Mouse (Mus musculus): ENCODE results near the gene Tmem132b. TPM values are rescaled to one million over a fixed set of nuclear protein-coding genes. Genes with fewer than 3 reads are reported as not detected.

Tmem132b gene
- polyA plus RNA-seq, 1 experiment from 2014 or later: 1.8 TPM

- H3K4me2 ChIP-seq: no peak overlapping the region
- H3K4me3 ChIP-seq (replicated peaks): no peak overlapping the region
- H3K9me3 ChIP-seq: no peaks in the 10 kb centered on the region
- H3K27ac ChIP-seq: no peak overlapping the region
- no peak for ATAC-seq (ENCODE audit: low FRiP score)
- H3K36me3 ChIP-seq (replicated peaks): no peaks in the 10 kb centered on the region
- no peak overlapping the region for H3K9ac ChIP-seq
- 12% methylated on average over 11 of the region's 11 CpGs for WGBS
- peaks cover 37% of the 10 kb centered on the region for H3K27me3 ChIP-seq
- peaks cover 21% of the 10 kb centered on the region for H3K4me1 ChIP-seq
Measured at GRCm38 (mm10) chr5:125549750-125550489, 18.3 kb downstream of the Tmem132b start.

GRCm38 (mm10) chr5:125555732-125556131, 24.2 kb downstream of the Tmem132b start:
- no peaks in the 10 kb centered on the region for H3K36me3 ChIP-seq (replicated peaks)
- no peak for ATAC-seq (ENCODE audit: low FRiP score)
- 79% methylated on average over 5 of the region's 5 CpGs for WGBS
- no peak overlapping the region for H3K4me3 ChIP-seq (replicated peaks)
- no peak overlapping the region for H3K27ac ChIP-seq
- H3K4me2 ChIP-seq: no peak overlapping the region
- H3K9me3 ChIP-seq: no peaks in the 10 kb centered on the region
- H3K27me3 ChIP-seq: no peaks in the 10 kb centered on the region
- no peak overlapping the region for H3K9ac ChIP-seq
- no peaks in the 10 kb centered on the region for H3K4me1 ChIP-seq

GRCm38 (mm10) chr5:125563492-125563891, 31.9 kb downstream of the Tmem132b start:
- no peak for ATAC-seq (ENCODE audit: low FRiP score)
- no peaks in the 10 kb centered on the region for H3K4me1 ChIP-seq
- H3K9me3 ChIP-seq: peaks cover 7% of the 10 kb centered on the region
- H3K4me2 ChIP-seq: no peak overlapping the region
- H3K27ac ChIP-seq: no peak overlapping the region
- no peak overlapping the region for H3K9ac ChIP-seq
- 70% methylated on average over 6 of the region's 6 CpGs for WGBS
- no peaks in the 10 kb centered on the region for H3K36me3 ChIP-seq (replicated peaks)
- H3K27me3 ChIP-seq: no peaks in the 10 kb centered on the region
- no peak overlapping the region for H3K4me3 ChIP-seq (replicated peaks)

GRCm38 (mm10) chr5:125565725-125566124, 34.2 kb downstream of the Tmem132b start:
- no peak overlapping the region for H3K4me2 ChIP-seq
- WGBS: 86% methylated on average over 11 of the region's 11 CpGs
- no peak overlapping the region for H3K9ac ChIP-seq
- H3K27me3 ChIP-seq: no peaks in the 10 kb centered on the region
- H3K4me1 ChIP-seq: no peaks in the 10 kb centered on the region
- no peak for ATAC-seq (ENCODE audit: low FRiP score)
- H3K27ac ChIP-seq: no peak overlapping the region
- no peak overlapping the region for H3K4me3 ChIP-seq (replicated peaks)
- H3K9me3 ChIP-seq: peaks cover 7% of the 10 kb centered on the region
- no peaks in the 10 kb centered on the region for H3K36me3 ChIP-seq (replicated peaks)

- ATAC-seq (ENCODE audit: low FRiP score): no peak
- Histone ChIP-seq H3K36me3 (replicated peaks) (no peaks in the 10 kb centered on the region), H3K4me3 (replicated peaks) (no peak overlapping the region), H3K27ac (no peak overlapping the region), H3K4me2 (no peak overlapping the region), H3K4me1 (no peaks in the 10 kb centered on the region), H3K27me3 (no peaks in the 10 kb centered on the region), H3K9me3 (no peaks in the 10 kb centered on the region), H3K9ac (no peak overlapping the region)
Measured at GRCm38 (mm10) chr5:125568457-125568856, 36.9 kb downstream of the Tmem132b start.

- WGBS: 88% methylated on average over 5 of the region's 5 CpGs
- no peak for ATAC-seq (ENCODE audit: low FRiP score)
- H3K9me3 ChIP-seq: no peaks in the 10 kb centered on the region
- no peak overlapping the region for H3K4me2 ChIP-seq
- no peak overlapping the region for H3K9ac ChIP-seq
- H3K4me3 ChIP-seq (replicated peaks): no peak overlapping the region
- no peaks in the 10 kb centered on the region for H3K36me3 ChIP-seq (replicated peaks)
- H3K27me3 ChIP-seq: 0 out of 2 replicates have a peak, but pooled peaks cover 5% of the 10 kb centered on the region
- no peak overlapping the region for H3K27ac ChIP-seq
- peaks cover 13% of the 10 kb centered on the region for H3K4me1 ChIP-seq
Measured at GRCm38 (mm10) chr5:125572011-125572410, 40.4 kb downstream of the Tmem132b start.

GRCm38 (mm10) chr5:125574886-125575285, 43.3 kb downstream of the Tmem132b start:
- 4% methylated on average over 8 of the region's 8 CpGs for WGBS
- Histone ChIP-seq H3K27ac (no peak overlapping the region), H3K27me3 (0 out of 2 replicates have a peak, but pooled peaks cover 5% of the 10 kb centered on the region), H3K9ac (0 out of 2 replicates have a peak overlapping the region, but pooled peaks have one; percentile 8), H3K4me2 (peak overlapping the region; percentile 6; the same call in 1 of the 2 replicates), H3K36me3 (replicated peaks) (no peaks in the 10 kb centered on the region), H3K9me3 (no peaks in the 10 kb centered on the region), H3K4me1 (peaks cover 13% of the 10 kb centered on the region), H3K4me3 (replicated peaks) (no peak overlapping the region)
- ATAC-seq (ENCODE audit: low FRiP score): no peak

- 86% methylated on average over 2 of the region's 2 CpGs for WGBS
- no peak overlapping the region for H3K4me2 ChIP-seq
- H3K27me3 ChIP-seq: 0 out of 2 replicates have a peak, but pooled peaks cover 5% of the 10 kb centered on the region
- no peaks in the 10 kb centered on the region for H3K36me3 ChIP-seq (replicated peaks)
- H3K9me3 ChIP-seq: no peaks in the 10 kb centered on the region
- no peak overlapping the region for H3K4me3 ChIP-seq (replicated peaks)
- ATAC-seq (ENCODE audit: low FRiP score): no peak
- H3K4me1 ChIP-seq: peaks cover 13% of the 10 kb centered on the region
- no peak overlapping the region for H3K9ac ChIP-seq
- no peak overlapping the region for H3K27ac ChIP-seq
Measured at GRCm38 (mm10) chr5:125575866-125576265, 44.3 kb downstream of the Tmem132b start.

GRCm38 (mm10) chr5:125578661-125579060, 47.1 kb downstream of the Tmem132b start:
- peaks cover 13% of the 10 kb centered on the region for H3K4me1 ChIP-seq
- H3K9me3 ChIP-seq: no peaks in the 10 kb centered on the region
- H3K27ac ChIP-seq: no peak overlapping the region
- H3K4me3 ChIP-seq (replicated peaks): no peak overlapping the region
- H3K9ac ChIP-seq: no peak overlapping the region
- H3K36me3 ChIP-seq (replicated peaks): no peaks in the 10 kb centered on the region
- no peak overlapping the region for H3K4me2 ChIP-seq
- no peak for ATAC-seq (ENCODE audit: low FRiP score)
- 88% methylated on average over 13 of the region's 13 CpGs for WGBS
- 0 out of 2 replicates have a peak, but pooled peaks cover 5% of the 10 kb centered on the region for H3K27me3 ChIP-seq

GRCm38 (mm10) chr5:125579153-125579552, 47.6 kb downstream of the Tmem132b start:
- Histone ChIP-seq H3K4me1 (peaks cover 13% of the 10 kb centered on the region), H3K36me3 (replicated peaks) (no peaks in the 10 kb centered on the region), H3K9ac (no peak overlapping the region), H3K4me3 (replicated peaks) (no peak overlapping the region), H3K4me2 (no peak overlapping the region), H3K27ac (no peak overlapping the region), H3K9me3 (no peaks in the 10 kb centered on the region), H3K27me3 (0 out of 2 replicates have a peak, but pooled peaks cover 5% of the 10 kb centered on the region)
- 43% methylated on average over 4 of the region's 4 CpGs for WGBS
- no peak for ATAC-seq (ENCODE audit: low FRiP score)

- 86% methylated on average over 2 of the region's 2 CpGs for WGBS
- H3K4me1 ChIP-seq: no peaks in the 10 kb centered on the region
- H3K4me3 ChIP-seq (replicated peaks): no peak overlapping the region
- H3K27ac ChIP-seq: no peak overlapping the region
- no peak for ATAC-seq (ENCODE audit: low FRiP score)
- no peak overlapping the region for H3K4me2 ChIP-seq
- no peak overlapping the region for H3K9ac ChIP-seq
- no peaks in the 10 kb centered on the region for H3K9me3 ChIP-seq
- H3K27me3 ChIP-seq: no peaks in the 10 kb centered on the region
- H3K36me3 ChIP-seq (replicated peaks): no peaks in the 10 kb centered on the region
Measured at GRCm38 (mm10) chr5:125583298-125583697, 51.7 kb downstream of the Tmem132b start.

- Histone ChIP-seq H3K9me3 (no peaks in the 10 kb centered on the region), H3K4me1 (0 out of 2 replicates have a peak, but pooled peaks cover 3% of the 10 kb centered on the region), H3K4me3 (replicated peaks) (no peak overlapping the region), H3K27ac (no peak overlapping the region), H3K4me2 (no peak overlapping the region), H3K27me3 (no peaks in the 10 kb centered on the region), H3K36me3 (replicated peaks) (no peaks in the 10 kb centered on the region), H3K9ac (no peak overlapping the region)
- 72% methylated on average over 8 of the region's 8 CpGs for WGBS
- ATAC-seq (ENCODE audit: low FRiP score): no peak
Measured at GRCm38 (mm10) chr5:125583836-125584235, 52.3 kb downstream of the Tmem132b start.

- ATAC-seq (ENCODE audit: low FRiP score): no peak
Measured at GRCm38 (mm10) chr5:125585211-125585610, 53.6 kb downstream of the Tmem132b start.

More at GRCm38 (mm10) chr5:125585211-125585610, 53.6 kb downstream of the Tmem132b start:
- Histone ChIP-seq H3K4me2 (no peak overlapping the region), H3K27me3 (no peaks in the 10 kb centered on the region), H3K9me3 (no peaks in the 10 kb centered on the region), H3K9ac (no peak overlapping the region), H3K36me3 (replicated peaks) (no peaks in the 10 kb centered on the region), H3K4me3 (replicated peaks) (no peak overlapping the region), H3K27ac (no peak overlapping the region), H3K4me1 (peaks cover 14% of the 10 kb centered on the region)
- WGBS: 90% methylated on average over 5 of the region's 5 CpGs
